Mouse (Mus musculus) forelimb bud, embryonic 11.5 days (tissue): Measurements from ENCODE around the gene Cyth1.

Source experiments
- DNase-seq: peaks from one replicate; pipeline ENCODE4 v3.0.0-alpha.2; 2012; ENCODE audit warnings: low read depth, low spot score

Cyth1 gene

GRCm38 (mm10) chr11:118225056-118225836 lies 23.1 kb downstream of the Cyth1 start:
- no peak for DNase-seq

DNA sequence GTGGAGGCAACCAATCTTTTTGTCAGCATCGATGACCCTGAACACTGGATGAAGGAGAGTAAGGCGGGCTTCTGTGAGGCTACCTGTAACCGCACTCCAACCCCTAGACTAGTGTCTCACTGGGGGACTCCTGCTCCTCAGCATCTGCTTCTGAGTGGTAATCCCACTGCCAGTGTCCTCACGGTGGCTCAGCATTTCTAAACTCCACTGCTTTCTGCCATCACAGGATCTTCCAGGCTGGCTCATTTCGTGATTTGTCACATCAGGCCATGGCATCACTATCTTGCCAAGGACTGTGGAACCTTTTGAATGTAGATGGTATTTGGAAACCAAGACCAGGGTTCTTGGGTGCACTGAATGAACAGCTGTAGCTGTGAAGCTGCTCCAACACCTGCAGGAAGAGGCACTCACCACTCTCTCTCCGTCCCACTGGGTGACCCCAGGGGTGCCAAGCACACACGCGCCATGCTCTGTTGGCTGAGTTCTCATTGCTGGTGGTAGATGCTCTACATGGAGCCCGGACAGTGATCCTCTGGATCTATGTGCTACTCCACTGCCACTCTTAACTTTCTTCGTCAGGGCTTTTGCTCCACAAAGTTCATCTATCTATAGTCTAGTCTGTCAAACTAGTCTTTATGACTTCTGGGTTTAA lies 24.9 kb downstream of the Cyth1 start:
- no peak for DNase-seq

- no peak for DNase-seq
Observed at GRCm38 (mm10) chr11:118222917-118223316, 25.5 kb downstream of the Cyth1 start.

- no peak for DNase-seq
Observed at GRCm38 (mm10) chr11:118222351-118222885, 26.0 kb downstream of the Cyth1 start.

DNA sequence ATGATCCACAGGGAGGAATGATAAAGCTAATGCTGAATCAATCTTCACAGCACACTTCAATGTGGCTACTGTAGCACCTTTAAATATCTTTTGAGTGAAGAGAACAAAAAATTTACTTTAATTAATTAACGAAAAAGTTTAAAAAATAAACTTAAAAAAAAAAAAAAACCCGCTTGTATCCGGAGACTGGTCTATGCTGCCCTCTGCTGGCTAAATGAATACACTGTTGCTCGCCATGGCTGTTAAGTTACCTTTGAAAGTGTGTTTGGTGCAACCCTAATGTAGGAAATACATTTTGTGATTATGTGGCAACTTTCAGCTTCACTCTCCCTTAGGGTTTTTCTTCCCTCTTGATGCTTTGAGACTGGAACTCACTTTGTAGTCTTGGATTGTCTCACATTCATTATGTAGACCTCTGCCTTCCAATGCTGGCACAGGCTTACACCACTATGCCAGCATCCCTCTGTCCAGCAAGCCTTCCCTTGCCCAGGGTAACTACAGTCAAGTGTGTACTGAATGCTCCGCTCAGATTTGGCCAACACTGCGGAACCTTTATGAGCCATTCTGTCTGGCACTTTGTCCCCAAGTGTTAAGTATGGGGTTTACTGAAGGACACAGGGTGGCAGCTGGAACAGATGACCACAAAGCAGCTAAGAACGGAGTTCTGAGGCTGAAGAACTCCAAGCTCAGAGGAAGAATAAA lies 27.7 kb downstream of the Cyth1 start:
- peak; percentile 45 for DNase-seq

DNA sequence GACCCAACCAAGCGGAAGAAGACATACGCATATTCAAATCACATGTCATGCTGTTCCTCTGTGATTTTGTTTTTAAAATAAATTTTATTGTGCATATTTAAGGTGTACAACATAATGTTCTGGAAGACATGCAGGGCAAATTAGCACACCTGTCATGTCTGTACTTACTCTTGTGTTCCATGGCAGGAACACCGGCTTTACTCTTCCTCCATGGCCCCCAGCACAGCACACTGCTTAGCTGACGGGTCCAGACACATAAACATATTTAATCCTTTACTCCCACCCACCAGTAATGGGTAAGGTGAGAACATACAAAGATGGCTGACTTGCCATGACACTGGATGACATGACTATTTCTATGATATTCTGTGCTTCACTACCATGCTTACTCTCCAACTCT lies 29.3 kb downstream of the Cyth1 start:
- DNase-seq = no peak

- DNase-seq = no peak
Observed at GRCm38 (mm10) chr11:118216468-118216867, 31.9 kb downstream of the Cyth1 start.

DNA sequence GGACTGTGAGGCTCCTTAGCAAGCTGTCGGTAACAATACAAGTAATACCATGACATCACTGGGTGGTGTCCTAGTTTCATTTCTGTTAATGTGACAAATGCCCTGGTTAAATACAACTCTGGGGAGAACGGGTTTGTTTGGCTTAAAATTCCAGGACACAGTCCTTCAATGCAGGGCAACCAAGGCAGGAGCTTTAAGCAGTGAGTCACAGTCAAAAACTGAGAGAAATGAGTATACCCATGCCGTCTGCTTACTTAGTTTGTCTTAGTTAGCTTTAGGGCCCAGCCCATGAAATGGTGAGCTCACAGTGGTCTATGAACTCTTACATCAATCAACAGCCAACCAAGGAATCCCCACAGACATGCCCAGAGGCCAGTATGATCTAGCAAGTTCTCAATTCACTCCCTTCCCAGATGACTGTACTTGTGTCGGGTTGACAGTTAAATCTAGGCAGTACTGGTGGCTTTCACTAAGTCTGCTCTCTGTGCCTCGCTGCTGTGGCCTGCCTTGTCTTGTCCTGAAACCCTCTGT lies 32.4 kb downstream of the Cyth1 start:
- no peak for DNase-seq

DNA sequence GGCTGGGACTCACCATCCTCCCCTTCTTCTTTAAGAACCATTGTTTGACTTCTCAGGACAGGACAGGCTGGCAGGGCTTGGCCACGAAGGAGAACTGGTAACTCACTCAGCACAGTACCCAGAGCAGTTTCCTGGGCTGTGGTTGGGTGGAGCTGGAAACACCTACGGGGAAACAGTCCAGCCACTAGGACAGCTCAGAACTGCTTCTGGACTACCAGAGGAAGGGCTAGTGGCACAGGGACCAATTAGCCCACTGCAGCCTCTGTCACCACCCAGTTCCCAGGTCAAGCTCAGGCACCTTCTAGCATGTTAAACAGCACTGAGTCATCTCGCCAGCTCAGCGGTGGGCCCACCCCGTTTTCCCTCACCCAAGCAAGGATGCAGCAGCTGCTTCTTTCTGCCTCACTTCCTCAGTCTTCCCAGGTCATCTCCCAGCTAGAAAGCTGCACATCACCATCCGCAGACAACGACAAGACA lies 35.7 kb downstream of the Cyth1 start:
- no peak for DNase-seq

- no peak for DNase-seq
Observed at GRCm38 (mm10) chr11:118211749-118212635, 36.4 kb downstream of the Cyth1 start.

GRCm38 (mm10) chr11:118210962-118211361 lies 37.4 kb downstream of the Cyth1 start:
- DNase-seq = no peak

DNA sequence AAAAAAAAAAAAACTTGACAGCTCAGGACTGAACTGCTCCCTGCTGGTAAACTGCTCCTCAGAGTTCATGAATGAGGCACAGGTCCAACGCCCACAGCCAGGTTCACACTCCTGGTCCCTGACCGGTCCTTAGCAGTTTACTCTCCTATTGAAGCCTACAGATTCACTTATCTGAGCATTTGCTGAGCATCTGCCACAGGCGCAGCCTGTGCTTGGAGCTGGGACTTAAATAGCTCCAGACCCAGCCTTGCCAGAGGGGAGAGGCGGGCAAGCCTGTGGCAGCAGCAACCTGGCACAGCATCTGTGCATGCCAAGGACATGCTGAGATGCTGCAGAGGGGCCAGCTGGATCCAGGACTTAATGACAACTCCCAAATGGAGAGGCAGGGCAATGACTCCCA lies 38.3 kb downstream of the Cyth1 start:
- DNase-seq = no peak

- no peak for DNase-seq
Observed at GRCm38 (mm10) chr11:118209376-118209775, 39.0 kb downstream of the Cyth1 start.

- DNase-seq = peak; percentile 40
Observed at GRCm38 (mm10) chr11:118208672-118209272, 39.6 kb downstream of the Cyth1 start.

DNA sequence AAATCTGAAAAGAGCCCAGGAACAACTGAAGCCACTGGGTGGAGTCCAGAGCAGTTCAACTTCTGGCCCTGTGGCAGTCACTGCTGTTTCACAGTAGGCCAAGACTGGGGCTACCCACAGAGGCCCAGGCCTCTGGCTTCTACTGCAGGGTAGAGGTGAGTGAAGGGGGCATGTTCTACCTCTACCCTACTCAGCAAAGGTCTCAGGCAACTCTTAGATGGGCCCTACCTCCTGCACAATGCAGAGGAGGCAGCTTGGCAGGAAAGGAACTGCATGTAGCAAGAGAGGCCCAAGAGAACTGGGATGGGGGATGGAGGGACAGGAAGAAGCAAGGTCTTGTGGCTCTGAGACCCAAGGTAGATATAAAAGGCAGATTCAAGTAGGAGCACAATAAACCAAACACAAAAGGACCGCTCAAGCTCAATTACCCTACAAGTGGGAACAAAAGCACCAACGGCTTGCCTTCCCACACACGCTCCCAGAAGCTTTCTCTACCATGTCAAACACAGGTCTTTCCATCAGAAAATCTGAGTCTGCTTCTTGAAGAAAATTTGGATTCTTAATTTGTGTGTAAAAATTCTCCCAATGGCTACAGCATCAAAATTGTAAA lies 40.9 kb downstream of the Cyth1 start:
- DNase-seq = no peak

- DNase-seq = no peak
Observed at GRCm38 (mm10) chr11:118206267-118206666, 42.1 kb downstream of the Cyth1 start.

DNA sequence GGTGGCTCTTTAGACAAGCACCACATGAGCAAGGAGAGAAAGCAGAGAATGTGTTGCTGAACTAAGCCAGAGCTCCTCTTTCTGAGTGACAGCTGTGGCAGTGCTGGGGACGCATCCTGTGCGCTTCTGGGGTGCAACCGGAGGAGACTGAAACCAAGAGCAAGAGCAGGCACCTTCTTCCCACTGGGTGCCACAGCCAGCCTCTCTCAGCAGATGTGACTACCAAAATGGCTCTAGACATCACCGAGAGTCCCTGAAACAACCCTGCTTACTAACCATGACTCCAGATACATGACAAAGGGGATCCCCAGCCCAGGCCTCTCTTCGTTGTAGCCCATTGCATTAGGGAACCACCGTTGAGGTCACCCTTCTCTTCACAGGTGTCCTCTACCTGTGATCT lies 44.9 kb downstream of the Cyth1 start:
- no peak for DNase-seq

DNA sequence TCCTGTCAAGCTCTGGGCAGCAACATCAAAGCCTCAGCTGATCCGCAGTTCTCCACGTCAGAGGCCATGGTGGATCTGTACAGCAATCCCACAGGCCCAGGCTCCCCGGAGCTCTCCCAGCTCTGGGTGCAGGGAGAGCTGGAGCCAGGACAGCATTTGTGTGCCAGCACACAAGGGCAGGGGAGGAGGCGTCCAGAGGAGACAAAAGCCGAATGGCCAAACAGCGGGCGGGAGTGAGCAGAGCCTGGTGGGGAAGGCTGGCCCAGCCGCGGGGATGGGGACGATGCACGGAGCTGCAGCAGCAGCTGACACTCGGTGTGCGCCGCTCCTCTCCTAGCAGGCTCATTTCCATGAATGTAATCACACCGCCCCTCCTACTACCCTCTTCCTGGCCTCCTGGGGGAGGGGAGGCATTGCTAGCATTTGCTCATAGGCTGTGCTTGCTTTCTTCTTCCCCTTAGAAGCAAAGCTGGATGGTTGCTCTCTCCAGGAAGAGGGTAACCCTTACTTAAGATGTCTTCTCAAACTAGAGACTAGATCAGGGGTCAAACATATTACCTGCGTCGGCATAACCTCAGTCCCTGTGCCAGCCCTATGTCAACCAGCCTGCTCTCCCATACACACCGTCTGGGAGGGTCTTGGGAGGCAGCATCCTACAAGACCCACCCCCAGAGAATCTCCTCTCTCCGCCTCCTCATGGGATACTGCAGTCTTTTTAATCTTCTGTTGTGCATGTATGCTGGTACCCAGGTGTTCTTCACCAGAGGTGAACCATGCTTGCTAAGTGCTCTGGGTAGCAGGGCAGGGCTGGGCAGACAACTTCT lies 45.8 kb downstream of the Cyth1 start:
- peak; percentile 35 for DNase-seq

GRCm38 (mm10) chr11:118201833-118202409 lies 46.5 kb downstream of the Cyth1 start:
- DNase-seq = no peak
